Mouse (Mus musculus) thymus, postnatal 14 days (tissue): ENCODE data around the gene Neu1.
A peak's percentile ranks its signal among the peaks of the same experiment; 100 is the strongest.
"Not testable (repeated sequence)": the region's sequence is repeated elsewhere in the genome, so short reads cannot be mapped to it uniquely, and the experiment has no call there.

Experiments
- DNase-seq: peaks from one replicate; pipeline ENCODE4 v3.0.0; 2021

The Neu1 gene

GRCm38 (mm10) chr17:34931061-34931734 lies at the start of gene Neu1:
Neu1 (plus strand) TSS chr17:34931253.
- peak; percentile 95 for DNase-seq

- DNase-seq = no peak
Measured at GRCm38 (mm10) chr17:34881683-34882310, 49.3 kb upstream of the Neu1 start, which contains the start of gene Gm20547. Gm20547 (minus strand) TSS chr17:34882042.

GRCm38 (mm10) chr17:34883332-34883731 lies 47.7 kb upstream of the Neu1 start:
- DNase-seq = no peak

GRCm38 (mm10) chr17:34884704-34885103 lies 46.3 kb upstream of the Neu1 start:
- no peak for DNase-seq

- no peak for DNase-seq
Measured at GRCm38 (mm10) chr17:34885615-34886014, 45.4 kb upstream of the Neu1 start.

- DNase-seq = no peak
Measured at GRCm38 (mm10) chr17:34887942-34888341, 43.1 kb upstream of the Neu1 start.

- no peak for DNase-seq
Measured at GRCm38 (mm10) chr17:34890074-34890743, 40.8 kb upstream of the Neu1 start.

GRCm38 (mm10) chr17:34891377-34891776 lies 39.7 kb upstream of the Neu1 start:
- DNase-seq = no peak

GRCm38 (mm10) chr17:34893072-34893824 lies 37.8 kb upstream of the Neu1 start:
- no peak for DNase-seq

- DNase-seq = peak; percentile 95
Measured at GRCm38 (mm10) chr17:34894074-34894597, 36.9 kb upstream of the Neu1 start.

GRCm38 (mm10) chr17:34894801-34895530 lies 36.1 kb upstream of the Neu1 start:
- peak; percentile 63 for DNase-seq

GRCm38 (mm10) chr17:34895724-34896123 lies 35.3 kb upstream of the Neu1 start:
- DNase-seq = no peak

- DNase-seq = peak; percentile 52
Measured at GRCm38 (mm10) chr17:34896366-34896765, 34.7 kb upstream of the Neu1 start.

- DNase-seq = no peak
Measured at GRCm38 (mm10) chr17:34897373-34898159, 33.5 kb upstream of the Neu1 start.

- DNase-seq = peak; percentile 86
Measured at GRCm38 (mm10) chr17:34898160-34898586, 32.9 kb upstream of the Neu1 start, which contains the start of the genes C2 and Ehmt2. C2 (minus strand) TSS chr17:34898265. Ehmt2 (plus strand) TSS chr17:34898469.

GRCm38 (mm10) chr17:34898706-34899052 lies 32.4 kb upstream of the Neu1 start:
- DNase-seq = no peak

- DNase-seq = peak; percentile 67
Measured at GRCm38 (mm10) chr17:34899053-34899889, 31.8 kb upstream of the Neu1 start.

- DNase-seq = no peak
Measured at GRCm38 (mm10) chr17:34899890-34900243, 31.2 kb upstream of the Neu1 start.

GRCm38 (mm10) chr17:34900826-34901225 lies 30.2 kb upstream of the Neu1 start:
- not testable (repeated sequence) for DNase-seq

- not testable (repeated sequence) for DNase-seq
Measured at GRCm38 (mm10) chr17:34901948-34902347, 29.1 kb upstream of the Neu1 start.
